Mouse (Mus musculus): ENCODE measurements at regions not wholly inside any gene's neighbourhood (a gene's known extent, or its start where the extent isn't known, plus 50 kb on each side); places are given as distances from the start of the nearest gene placed in this dataset.

GRCm38 (mm10) chr15:62466856-62467255 is 1378.1 kb downstream of the Gsdmc2 start:
- no peak for TF ChIP-seq CTCF (IDR thresholded peaks at IDR 0.05 in 2 of 3, conservative IDR thresholded peaks at IDR 0.05 in 1 of 3; ENCODE audit: control insufficient read depth in 1 of 3, insufficient read depth in 1 of 3, low read depth in 2 of 3, low read length in 3 of 3, poor library complexity in 1 of 3, severe bottlenecking in 1 of 3)
- TF ChIP-seq ELF1 (IDR thresholded peaks at IDR 0.05; ENCODE audit: low read depth, low read length): no peak
- TF ChIP-seq MEF2A (IDR thresholded peaks at IDR 0.05; ENCODE audit: extremely low read depth, insufficient replicate concordance, low read depth, low read length, poor library complexity, severe bottlenecking): no peak
- no peak for TF ChIP-seq TBP (IDR thresholded peaks at IDR 0.05; ENCODE audit: low read depth, low read length)
- no peak for TF ChIP-seq USF2 (IDR thresholded peaks at IDR 0.05; ENCODE audit: borderline replicate concordance in 1 of 2, insufficient read depth in 1 of 2, low read depth in 1 of 2, low read length in 2 of 2)
- no peak for TF ChIP-seq RAD21 (IDR thresholded peaks at IDR 0.05; ENCODE audit: low read depth, low read length)
